Mouse (Mus musculus) left cerebral cortex, postnatal 36 days (tissue): ENCODE results near the gene Apln. TPM values are rescaled to one million over a fixed set of nuclear protein-coding genes. Genes with fewer than 3 reads are reported as not detected.
A peak's percentile ranks its signal among the peaks of the same experiment; 100 is the strongest.

Experiments used
- DNase-seq, 2 experiments: peaks; one replicate each; pipeline ENCODE4 v3.0.0; 2021 to 2022; ENCODE audit warnings: low spot score in 2 of 2, mixed read lengths in 1 of 2
- intact Hi-C: fragments of 180-260 bp; cut with DNase I; formaldehyde crosslinking; loops from one replicate; pipeline ENCODE4 v1.15.1; 2025
- total RNA-seq, 2 experiments: library from RNA; stranded (reverse); gene quantifications; 2 replicates each; pipeline ENCODE4 v1.2.3; 2021

The Apln gene
- 10 to 100 TPM; 20.1 to 29.8 TPM for total RNA-seq

DNA sequence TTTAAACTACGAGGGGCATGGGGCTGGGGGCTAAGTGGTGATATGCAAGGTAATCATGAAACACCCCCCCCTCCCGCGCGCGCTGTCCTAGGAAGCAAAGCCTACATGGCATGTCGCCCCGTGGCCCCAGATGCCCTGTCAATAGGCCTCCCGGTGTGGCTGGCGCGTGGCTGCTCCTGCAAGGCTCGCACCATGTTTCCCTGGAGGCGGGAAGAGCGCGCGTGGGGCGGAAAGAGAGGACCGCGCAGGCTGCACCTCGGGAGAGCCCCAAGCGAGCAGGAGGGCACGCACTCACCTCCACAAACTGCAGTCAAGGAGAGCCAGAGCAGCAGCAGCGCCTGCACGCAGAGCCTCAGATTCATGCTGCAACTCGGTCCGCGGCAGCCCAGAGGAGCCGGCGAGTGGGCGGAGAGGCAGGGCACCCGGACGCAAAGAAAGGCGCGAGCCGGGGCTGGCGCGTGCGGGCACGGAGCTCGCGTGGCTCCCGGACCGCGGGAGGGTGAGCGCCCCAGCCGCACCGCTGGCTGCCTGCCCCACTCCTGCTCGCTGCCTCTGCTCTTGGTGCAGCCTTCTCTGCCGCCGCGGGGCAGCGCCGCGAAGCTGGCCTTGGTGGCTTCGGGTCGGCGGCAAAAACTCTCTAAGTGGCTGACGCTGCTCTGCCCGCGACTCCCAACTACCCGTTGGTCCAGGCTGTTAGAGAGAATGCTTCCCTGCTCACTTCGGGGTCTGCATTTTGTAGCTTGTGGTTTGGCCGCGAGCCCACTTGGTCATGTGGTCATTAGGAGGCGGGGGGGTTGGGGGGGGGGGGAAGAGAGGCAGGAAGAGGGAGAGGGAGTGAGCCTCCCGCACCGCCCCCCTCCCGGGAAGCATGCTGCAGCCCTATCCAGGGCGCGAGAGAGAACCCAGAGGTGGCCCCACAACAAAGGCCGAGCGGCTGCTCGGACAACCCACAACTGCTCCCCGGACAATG lies at the start of gene Apln:
Apln (minus strand) TSS at position 710 of the 970 bp plus-strand sequence.
- intact Hi-C loops, result loop anchor here (10.0 kb wide), 1 partner anchor 60 kb away; no protein-coding TSS in a partner anchor

GRCm38 (mm10) chrX:48082364-48082763 lies 47.7 kb upstream of the Apln start:
- intact Hi-C loops, result no loop called here
- DNase-seq, result no peak

More for the DNA sequence above, at the start of gene Apln:
- DNase-seq, result peak in 1 of 2 experiments; percentile 22

DNA sequence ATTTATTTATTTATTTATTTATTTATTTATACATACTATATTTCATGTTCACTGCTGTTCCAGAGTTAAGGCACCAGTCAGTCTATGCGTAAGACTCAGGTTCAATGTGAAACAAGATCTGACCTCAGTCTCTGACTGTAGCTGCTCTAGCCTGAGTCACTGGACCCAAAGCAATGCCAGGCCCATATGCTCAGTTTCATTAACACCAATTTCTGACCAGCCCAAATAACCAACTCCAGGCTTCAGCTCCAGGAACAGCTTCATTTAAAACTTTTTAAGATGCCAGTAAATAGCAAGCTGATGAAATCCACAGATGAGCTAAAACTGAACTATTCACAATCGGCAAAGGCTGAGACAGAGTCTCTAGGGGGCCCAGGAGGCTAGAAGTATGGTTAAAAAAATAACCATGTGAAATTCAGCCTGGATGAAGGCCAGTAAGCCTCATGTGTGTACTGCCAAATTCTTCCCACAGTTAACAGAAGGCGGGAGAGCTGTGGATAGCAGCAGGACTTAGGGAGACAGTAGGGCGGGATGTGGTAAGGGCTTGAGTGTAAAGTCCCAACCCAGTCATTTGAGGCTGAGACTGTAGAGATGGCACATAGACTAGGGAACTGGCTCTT lies 42.3 kb upstream of the Apln start:
- intact Hi-C loops, result no loop called here
- peak in 1 of 2 experiments; percentile 12 for DNase-seq

DNA sequence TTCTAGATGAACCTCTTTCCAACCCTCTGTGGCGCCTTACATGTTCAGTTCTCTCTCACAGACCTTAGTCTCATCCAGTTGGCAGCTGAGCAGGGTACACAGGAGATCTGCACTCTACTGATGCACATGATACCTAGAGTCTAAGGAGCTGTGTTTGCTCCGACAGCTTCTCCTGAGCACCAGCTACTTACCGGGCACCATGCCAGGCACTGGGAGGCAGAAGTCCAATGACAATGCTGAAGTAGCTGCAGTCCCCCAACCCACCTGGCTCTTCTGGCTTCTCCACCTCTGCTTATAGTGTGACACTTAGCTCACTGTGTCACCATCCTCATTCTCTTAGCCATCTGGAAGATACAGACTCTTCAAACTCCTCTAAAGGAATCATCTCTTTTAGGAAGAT lies 40.0 kb upstream of the Apln start:
- intact Hi-C loops, result no loop called here
- no peak for DNase-seq

- intact Hi-C loops, result no loop called here
Measured at GRCm38 (mm10) chrX:48072401-48072800, 37.7 kb upstream of the Apln start.

DNA sequence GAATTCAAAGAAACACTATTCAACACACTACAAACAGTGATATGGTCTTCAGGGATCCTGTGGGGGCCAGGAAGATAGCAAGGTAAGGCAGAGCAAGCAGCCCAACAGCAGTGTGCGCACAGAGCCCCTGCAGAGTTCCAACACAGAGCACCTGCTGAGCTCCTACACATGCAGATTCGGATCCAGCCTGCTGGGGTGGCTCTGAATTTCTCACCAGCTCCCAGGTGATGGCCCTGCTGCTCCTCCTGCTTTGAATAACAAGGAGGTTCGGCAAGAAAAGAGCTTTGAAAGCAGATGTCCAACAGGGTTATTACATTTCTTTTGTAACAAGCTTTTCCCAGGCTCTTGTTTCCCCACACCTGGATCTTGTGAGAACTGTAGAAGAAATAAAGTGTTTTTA lies 37.3 kb upstream of the Apln start:
- no peak for DNase-seq
- intact Hi-C loops, result no loop called here

More at GRCm38 (mm10) chrX:48072401-48072800, 37.7 kb upstream of the Apln start:
- no peak for DNase-seq

- intact Hi-C loops, result no loop called here
- DNase-seq, result no peak
Measured at GRCm38 (mm10) chrX:48066891-48067290, 32.2 kb upstream of the Apln start.

- intact Hi-C loops, result no loop called here
- no peak for DNase-seq
Measured at GRCm38 (mm10) chrX:48064166-48064853, 29.7 kb upstream of the Apln start.

GRCm38 (mm10) chrX:48062481-48062880 lies 27.8 kb upstream of the Apln start:
- no peak for DNase-seq
- intact Hi-C loops, result no loop called here

- intact Hi-C loops, result no loop called here
- DNase-seq, result peak in 1 of 2 experiments; percentile 30
Measured at GRCm38 (mm10) chrX:48054186-48055015, 19.7 kb upstream of the Apln start.

GRCm38 (mm10) chrX:48053743-48054142 lies 19.1 kb upstream of the Apln start:
- DNase-seq, result no peak
- intact Hi-C loops, result no loop called here

DNA sequence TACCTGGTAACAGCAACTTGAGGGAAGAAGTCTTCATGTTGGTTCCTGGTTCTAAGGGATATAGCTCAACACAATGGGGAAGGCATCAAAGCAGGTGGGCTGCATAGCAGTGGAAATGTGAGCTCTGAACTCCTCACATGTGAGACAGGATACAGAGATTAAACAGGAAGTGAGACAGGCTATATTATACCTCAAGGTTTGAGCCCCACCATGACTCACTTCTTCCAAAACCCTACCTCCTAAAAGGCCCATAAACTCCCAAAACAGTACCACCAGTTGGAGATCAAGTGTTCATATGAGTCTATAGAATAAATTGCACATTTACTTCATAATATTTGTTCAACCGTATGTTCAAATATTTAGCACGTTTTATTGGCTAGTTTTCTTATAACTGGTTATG lies 11.7 kb upstream of the Apln start:
- intact Hi-C loops, result no loop called here
- DNase-seq, result no peak

DNA sequence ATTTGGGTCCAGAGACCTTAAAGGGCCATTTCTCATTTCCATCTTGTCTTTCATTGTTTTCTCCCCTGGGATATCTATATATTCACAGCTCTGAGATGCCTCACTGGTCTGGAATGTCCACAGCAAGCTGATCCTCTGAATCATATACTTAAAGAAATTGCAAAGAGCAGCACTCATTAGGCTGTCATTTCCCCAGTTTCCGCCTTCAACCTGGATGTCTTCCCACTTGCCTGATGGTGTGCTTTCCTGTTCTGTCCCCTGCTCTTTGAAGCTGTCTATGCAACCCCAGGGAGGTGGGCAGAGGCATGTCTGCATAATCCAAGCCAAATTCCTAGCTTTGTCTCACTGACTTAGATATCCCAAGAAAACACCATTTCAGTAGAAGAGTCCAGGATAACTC lies 9.6 kb upstream of the Apln start:
- intact Hi-C loops, result no loop called here
- DNase-seq, result no peak

GRCm38 (mm10) chrX:48042748-48043147 lies 8.1 kb upstream of the Apln start:
- DNase-seq, result no peak
- intact Hi-C loops, result no loop called here

GRCm38 (mm10) chrX:48040379-48040778 lies 5.7 kb upstream of the Apln start:
- intact Hi-C loops, result no loop called here
- DNase-seq, result no peak

- intact Hi-C loops, result loop anchor here (10.0 kb wide), 1 partner anchor 61 kb away; no protein-coding TSS in a partner anchor
- DNase-seq, result no peak
Measured at GRCm38 (mm10) chrX:48033766-48034143, 898 bp downstream of the Apln start.

- intact Hi-C loops, result loop anchor here (10.0 kb wide), 1 partner anchor 62 kb away; no protein-coding TSS in a partner anchor
- DNase-seq, result peak in 1 of 2 experiments; percentile 45
Measured at GRCm38 (mm10) chrX:48033024-48033423, 1.6 kb downstream of the Apln start.

DNA sequence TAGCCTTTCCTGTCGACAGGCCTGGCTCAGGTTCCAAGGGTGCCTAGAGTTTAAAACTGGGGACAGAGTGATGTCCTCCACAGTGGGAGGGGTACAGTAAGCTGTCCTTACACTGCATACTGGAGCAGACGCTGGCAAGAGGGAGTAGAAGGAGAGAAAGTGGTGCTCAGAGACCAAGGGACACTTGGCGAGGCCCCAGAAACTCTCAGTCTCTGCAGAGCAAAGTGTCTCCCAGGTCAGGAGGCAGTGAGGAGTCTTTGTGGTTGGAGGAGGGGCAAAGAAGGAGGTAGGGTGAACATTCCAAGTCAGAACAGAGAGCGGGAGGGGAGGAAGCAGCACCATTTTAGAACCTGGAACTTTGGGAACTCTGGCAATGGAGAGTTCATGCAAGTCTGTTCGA lies 2.8 kb downstream of the Apln start:
- no peak for DNase-seq
- intact Hi-C loops, result loop anchor here (10.0 kb wide), 1 partner anchor 63 kb away; no protein-coding TSS in a partner anchor

DNA sequence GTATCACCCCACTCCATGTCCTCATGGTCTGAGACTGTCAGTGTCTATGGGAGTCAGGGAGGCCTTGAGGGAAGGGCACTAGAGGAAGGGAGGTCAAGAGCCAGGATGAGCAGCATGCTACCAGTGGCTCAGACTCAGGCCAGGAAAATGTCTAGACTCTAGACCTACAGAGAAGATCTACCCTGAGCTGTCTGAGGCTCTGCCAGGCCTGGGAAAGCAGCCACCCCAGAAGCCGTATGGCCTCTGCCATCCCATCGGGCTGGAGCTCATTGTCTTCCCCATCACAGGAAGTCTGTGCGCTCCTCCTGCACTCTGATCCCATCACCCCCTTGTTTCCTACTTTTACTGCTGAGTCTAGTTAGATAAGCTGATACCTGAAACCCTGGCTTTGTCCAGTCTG lies 4.1 kb downstream of the Apln start:
- intact Hi-C loops, result loop anchor here (10.0 kb wide), 1 partner anchor 64 kb away; no protein-coding TSS in a partner anchor
- no peak for DNase-seq
